Mouse (Mus musculus) ES-E14 (cell line): ENCODE measurements at regions not wholly inside any gene's neighbourhood (a gene's known extent, or its start where the extent isn't known, plus 50 kb on each side); places are given as distances from the start of the nearest gene placed in this dataset.
"Not testable (repeated sequence)": the region's sequence is repeated elsewhere in the genome, so short reads cannot be mapped to it uniquely, and the experiment has no call there.

Experiments used
- DNase-seq: peaks from one replicate; pipeline ENCODE4 v3.0.0-alpha.2; 2013; ENCODE audit warnings: low read depth, low spot score
- H3K27ac ChIP-seq: 2 replicates; pipeline ENCODE4 v1.5.1; 2012; ENCODE audit warnings: low read depth, mild to moderate bottlenecking, low read length, moderate library complexity, mixed read lengths; ENCODE audit not compliant: poor library complexity, insufficient read depth, severe bottlenecking
- H3K36me3 ChIP-seq: 2 replicates; pipeline ENCODE4 v1.6.1; 2012; ENCODE audit warnings: mild to moderate bottlenecking, low read length, moderate library complexity, mixed read lengths; ENCODE audit not compliant: control insufficient read depth, poor library complexity, insufficient read depth, severe bottlenecking
- H3K4me1 ChIP-seq, 2 experiments: fragments of 150-350 bp in 1 of 2; sonication (generic) in 1 of 2; 2 replicates each; pipeline ENCODE4 v1.6.1; 2012; ENCODE audit warnings: low read length in 2 of 2, mild to moderate bottlenecking in 1 of 2, mixed read lengths in 1 of 2; ENCODE audit not compliant: control insufficient read depth in 2 of 2, insufficient read depth in 2 of 2, poor library complexity in 1 of 2
- H3K4me3 ChIP-seq, 2 experiments: fragments of 150-350 bp in 1 of 2; sonication (generic) in 1 of 2; 2 replicates each; pipeline ENCODE4 v1.5.1; 2012; ENCODE audit warnings: low read length in 2 of 2, low read depth in 1 of 2, mild to moderate bottlenecking in 1 of 2, mixed read lengths in 1 of 2; ENCODE audit not compliant: insufficient read depth in 1 of 2, poor library complexity in 1 of 2, severe bottlenecking in 1 of 2
- H3K9ac ChIP-seq: 2 replicates; pipeline ENCODE4 v1.6.1; 2012; ENCODE audit warnings: low read depth, mild to moderate bottlenecking, low read length, mixed read lengths; ENCODE audit not compliant: poor library complexity, insufficient read depth, severe bottlenecking
- H3K9me3 ChIP-seq: fragments of 150-350 bp; sonication (generic); 2 replicates; pipeline ENCODE4 v1.6.1; 2012; ENCODE audit warnings: low read depth, mild to moderate bottlenecking, low read length; ENCODE audit not compliant: control insufficient read depth, insufficient read depth
- CHD2 ChIP-seq: IDR thresholded peaks from 2 replicates; pipeline ENCODE4 v1.6.1; 2014; ENCODE audit warnings: mild to moderate bottlenecking, low read depth, low read length, inconsistent platforms
- HCFC1 ChIP-seq: IDR thresholded peaks from 2 replicates; pipeline ENCODE4 v1.6.1; 2012; ENCODE audit warnings: low read length, inconsistent platforms, borderline replicate concordance; ENCODE audit not compliant: insufficient read depth
- MAFK ChIP-seq: IDR thresholded peaks from 2 replicates; pipeline ENCODE4 v1.6.1; 2014; ENCODE audit warnings: mild to moderate bottlenecking, low read depth, low read length, inconsistent platforms; ENCODE audit not compliant: insufficient read depth
- ZC3H11A ChIP-seq: IDR thresholded peaks from 2 replicates; pipeline ENCODE4 v1.6.1; 2012; ENCODE audit warnings: low read depth, mild to moderate bottlenecking, inconsistent platforms, low read length, borderline replicate concordance
- ZNF384 ChIP-seq: IDR thresholded peaks from 2 replicates; pipeline ENCODE4 v1.6.1; 2012; ENCODE audit warnings: low read depth, low read length, inconsistent platforms
- in situ Hi-C, 2 experiments: fragments of 600-800 bp; cut with MboI; formaldehyde crosslinking; loops; one replicate each; pipeline ENCODE4 v1.15.1; 2025; ENCODE audit warnings: low sequenced_read_pairs in 2 of 2, inconsistent platforms in 1 of 2; ENCODE audit not compliant: unreplicated experiment in 2 of 2

DNA sequence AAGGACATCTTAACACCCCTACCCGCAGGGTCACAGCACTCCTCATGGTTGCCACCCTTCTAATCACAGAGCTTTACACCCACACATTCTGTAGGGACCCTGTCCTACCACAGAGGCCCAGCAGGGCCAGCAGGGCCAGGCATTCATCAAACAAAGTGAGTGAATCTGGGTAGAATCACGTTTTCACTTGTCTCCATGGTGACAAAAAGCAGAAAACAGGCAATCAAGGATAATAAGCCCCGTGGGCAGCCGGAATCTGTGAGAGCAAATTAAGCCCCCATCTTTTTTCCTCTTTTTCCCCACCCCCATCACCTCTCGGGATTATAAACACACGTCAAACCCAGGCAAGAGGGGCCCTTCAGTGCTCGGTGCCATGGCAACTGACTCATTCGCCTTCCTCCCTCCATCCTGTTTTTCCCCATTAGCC, 84.7 kb upstream of the Ndn start:
- no peak overlapping the region for H3K4me3 ChIP-seq
- no peaks in the 10 kb centered on the region for H3K36me3 ChIP-seq
- no peaks in the 10 kb centered on the region for H3K4me1 ChIP-seq
- no peak for TF ChIP-seq ZC3H11A
- DNase-seq, result no peak
- H3K9me3 ChIP-seq, result no peaks in the 10 kb centered on the region
- in situ Hi-C loops, result no loop called here
- no peak overlapping the region for H3K9ac ChIP-seq
- H3K27ac ChIP-seq, result no peak overlapping the region

GRCm38 (mm10) chr7:62262174-62262573, 84.2 kb upstream of the Ndn start:
- H3K27ac ChIP-seq, H3K9ac ChIP-seq, H3K36me3 ChIP-seq, H3K9me3 ChIP-seq, DNase-seq, H3K4me1 ChIP-seq, H3K4me3 ChIP-seq, in situ Hi-C loops: not testable (repeated sequence)

DNA sequence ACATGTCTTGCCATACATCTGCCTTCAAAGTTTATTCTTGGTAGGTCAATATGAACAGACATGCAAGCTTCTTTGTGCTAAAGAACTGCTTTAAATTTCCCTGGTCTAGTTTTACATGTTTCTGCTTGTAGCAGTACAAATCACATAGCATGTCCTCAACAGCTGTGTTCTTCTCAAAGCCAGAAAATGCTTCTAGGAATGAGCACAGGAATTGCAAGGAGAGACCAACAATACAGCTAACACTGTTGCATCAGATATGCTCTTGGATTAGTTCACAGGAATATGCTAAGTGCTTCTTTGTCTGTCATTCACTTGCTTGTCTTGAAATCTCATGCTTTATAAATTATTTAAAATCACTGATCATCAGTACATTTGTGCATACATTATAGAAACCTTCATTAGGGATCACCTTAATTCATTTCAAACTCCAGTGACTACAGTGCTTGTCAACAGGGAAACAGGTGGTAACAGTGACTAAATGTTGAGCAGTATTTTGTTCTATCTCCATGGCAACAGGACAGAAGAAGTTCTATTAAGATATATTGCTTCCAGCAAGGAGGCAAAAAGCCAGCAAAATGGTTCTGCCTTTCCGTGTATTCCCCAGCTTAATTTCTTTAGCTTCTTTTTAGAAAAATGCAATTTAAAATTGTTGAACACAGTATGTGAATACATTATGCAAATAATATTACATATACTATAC, 77.1 kb upstream of the Ndn start:
- Histone ChIP-seq H3K4me1 (no peaks in the 10 kb centered on the region), H3K36me3 (no peaks in the 10 kb centered on the region), H3K9ac (no peak overlapping the region), H3K27ac (no peak overlapping the region), H3K4me3 (no peak overlapping the region), H3K9me3 (no peaks in the 10 kb centered on the region)
- TF ChIP-seq CHD2 (no peak), HCFC1 (no peak), ZC3H11A (no peak)
- in situ Hi-C loops, result no loop called here
- DNase-seq, result no peak

GRCm38 (mm10) chr7:62276219-62276618, 70.2 kb upstream of the Ndn start:
- Histone ChIP-seq H3K27ac (no peak overlapping the region), H3K9me3 (no peaks in the 10 kb centered on the region), H3K4me1 (no peaks in the 10 kb centered on the region), H3K4me3 (no peak overlapping the region), H3K9ac (no peak overlapping the region), H3K36me3 (no peaks in the 10 kb centered on the region)
- in situ Hi-C loops, result no loop called here
- DNase-seq, result no peak
- TF ChIP-seq ZC3H11A (no peak), HCFC1 (no peak), CHD2 (no peak), ZNF384 (no peak), MAFK (no peak)

DNA sequence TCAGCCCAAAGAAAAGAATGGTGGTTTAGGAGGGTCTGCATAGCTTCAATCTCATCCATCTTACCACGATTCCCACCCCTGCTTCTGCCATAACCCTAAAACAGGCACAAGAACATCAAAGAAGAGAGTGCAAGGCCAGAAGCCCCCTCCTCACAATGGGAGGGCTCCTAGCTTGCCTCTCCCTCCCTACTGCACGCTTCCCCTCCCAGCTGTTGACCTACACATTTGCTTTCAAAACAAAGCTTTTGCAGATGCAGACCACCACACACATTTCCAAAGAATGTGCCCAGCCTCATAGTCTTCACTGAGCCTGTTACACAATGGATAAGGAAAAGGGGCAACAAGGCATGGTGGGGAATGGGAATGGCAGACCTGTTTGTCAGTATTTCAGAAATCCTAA, 67.9 kb upstream of the Ndn start:
- no peak for DNase-seq
- no peaks in the 10 kb centered on the region for H3K4me1 ChIP-seq
- no peaks in the 10 kb centered on the region for H3K9me3 ChIP-seq
- H3K27ac ChIP-seq, result no peak overlapping the region
- TF ChIP-seq HCFC1, result no peak
- no peak for TF ChIP-seq MAFK
- TF ChIP-seq ZNF384, result no peak
- no peak overlapping the region for H3K4me3 ChIP-seq
- no peaks in the 10 kb centered on the region for H3K36me3 ChIP-seq
- H3K9ac ChIP-seq, result no peak overlapping the region
- in situ Hi-C loops, result no loop called here
